Mouse (Mus musculus): Measurements from ENCODE around the gene Lrp6.

The Lrp6 gene

GRCm38 (mm10) chr6:134436955-134437354 lies 129.8 kb downstream of the Lrp6 start:
- no peak for DNase-seq (ENCODE audit: low read depth, low spot score)

- DNase-seq (ENCODE audit: low read depth, low spot score) = no peak
Observed at GRCm38 (mm10) chr6:134434866-134435390, 131.8 kb downstream of the Lrp6 start.

- no peak for DNase-seq (ENCODE audit: low read depth, low spot score)
Observed at GRCm38 (mm10) chr6:134434044-134434443, 132.7 kb downstream of the Lrp6 start.

- DNase-seq (ENCODE audit: low read depth, low spot score) = no peak
Observed at GRCm38 (mm10) chr6:134433281-134433680, 133.5 kb downstream of the Lrp6 start.

GRCm38 (mm10) chr6:134431583-134431982 lies 135.2 kb downstream of the Lrp6 start:
- peak; percentile 44 for DNase-seq (ENCODE audit: low read depth, low spot score)

GRCm38 (mm10) chr6:134430161-134430799 lies 136.5 kb downstream of the Lrp6 start:
- no peak for DNase-seq (ENCODE audit: low read depth, low spot score)

GRCm38 (mm10) chr6:134428455-134428854 lies 138.3 kb downstream of the Lrp6 start:
- no peak for DNase-seq (ENCODE audit: low read depth, low spot score)

GRCm38 (mm10) chr6:134427165-134427564 lies 139.6 kb downstream of the Lrp6 start:
- no peak for DNase-seq (ENCODE audit: low read depth, low spot score)

GRCm38 (mm10) chr6:134425216-134425717 lies 141.5 kb downstream of the Lrp6 start:
- DNase-seq (ENCODE audit: low read depth, low spot score) = peak; percentile 77

GRCm38 (mm10) chr6:134421921-134422320 lies 144.8 kb downstream of the Lrp6 start:
- no peak for DNase-seq (ENCODE audit: low read depth, low spot score)

GRCm38 (mm10) chr6:134420375-134420774 lies 146.4 kb downstream of the Lrp6 start:
- DNase-seq (ENCODE audit: low read depth, low spot score) = no peak

GRCm38 (mm10) chr6:134417886-134418285 lies 148.9 kb downstream of the Lrp6 start:
- DNase-seq (ENCODE audit: low read depth, low spot score) = no peak

- DNase-seq (ENCODE audit: low read depth, low spot score) = no peak
Observed at GRCm38 (mm10) chr6:134416556-134417105, 150.1 kb downstream of the Lrp6 start.

GRCm38 (mm10) chr6:134414532-134414883 lies 152.3 kb downstream of the Lrp6 start:
- no peak for DNase-seq (ENCODE audit: low read depth, low spot score)

GRCm38 (mm10) chr6:134413706-134414531 lies 152.8 kb downstream of the Lrp6 start:
- DNase-seq (ENCODE audit: low read depth, low spot score) = no peak

- DNase-seq (ENCODE audit: low read depth, low spot score) = no peak
Observed at GRCm38 (mm10) chr6:134407226-134407625, 159.5 kb downstream of the Lrp6 start.

- DNase-seq (ENCODE audit: low read depth, low spot score) = no peak
Observed at GRCm38 (mm10) chr6:134403684-134404070, 163.1 kb downstream of the Lrp6 start.

- peak; percentile 85 for DNase-seq (ENCODE audit: low read depth, low spot score)
Observed at GRCm38 (mm10) chr6:134402914-134403683, 163.7 kb downstream of the Lrp6 start.
